Comparison of ENCODE assay signal across 12 mouse cellular contexts in the genomic region with DNA sequence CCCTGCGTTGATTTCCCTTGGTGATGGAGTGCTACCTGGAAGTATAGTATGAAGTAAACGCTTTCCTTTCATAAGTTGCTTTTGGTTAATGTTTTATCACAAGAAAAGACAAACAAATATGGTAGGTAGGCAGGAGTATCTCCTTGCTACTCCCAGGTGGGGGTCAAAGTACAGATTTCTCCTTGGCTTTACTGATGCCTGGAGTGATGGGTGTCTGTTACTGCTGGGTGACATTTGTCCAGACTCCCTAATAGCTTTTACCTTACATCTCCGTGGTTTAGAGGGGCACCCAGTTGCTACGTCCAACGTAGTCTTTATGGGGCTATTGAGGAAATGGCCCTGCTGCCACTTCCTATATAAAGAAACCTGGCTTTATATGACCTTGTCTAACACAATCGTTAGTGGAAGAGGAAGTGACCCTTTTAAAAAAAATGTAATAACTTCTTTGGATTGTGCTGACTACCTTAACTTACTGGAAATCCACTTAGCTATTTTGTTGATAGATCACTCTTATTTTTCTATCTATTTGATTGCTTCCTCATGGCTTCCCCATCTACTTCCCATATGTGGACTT. TPM values are rescaled to one million over a fixed set of nuclear protein-coding genes. Genes with fewer than 3 reads are reported as not detected.
DNase-seq lines count a peak whose midpoint lies in the region; ATAC-seq and TF ChIP-seq lines count a peak whose summit lies in the region.
"Had no signal": no experiment of that assay in that cellular context is flagged by ENCODE, and none has a peak within 500 bp of the region (broad histone marks: within the 10 kb centered on the region; RNA-seq: fewer than 3 reads in every experiment).

No protein-coding gene starts in this region.

- peaks cover 10% of the 10 kb centered on the region; the same call in 1 of the 2 replicates for H3K4me1 ChIP-seq in forebrain, embryonic 15.5 days
- peaks cover 8% of the 10 kb centered on the region; the same call in 1 of the 2 replicates for H3K4me1 ChIP-seq in forebrain, postnatal 0 days (ENCODE audit: insufficient read depth)
- peaks cover 2 to 10% of the 10 kb centered on the region in 2 experiments; a peak in 2 of 4 replicates for H3K4me1 ChIP-seq in liver, embryonic 14.5 days (replicated peaks; ENCODE audit: control insufficient read depth in 2 of 2, insufficient read depth in 2 of 2, low read length in 1 of 2)
- H3K4me1 ChIP-seq in liver, embryonic 12.5 days = peaks cover 18% of the 10 kb centered on the region
- no peaks in the 10 kb centered on the region for H3K4me1 ChIP-seq in midbrain, embryonic 11.5 days (ENCODE audit: control insufficient read depth, insufficient read depth, low read length)

- DNase-seq in forebrain, postnatal 0 days = no peak
- DNase-seq in liver, embryonic 14.5 days (ENCODE audit: low read depth in 3 of 3, low spot score in 3 of 3) = no peak
- no peak for DNase-seq in midbrain, embryonic 11.5 days (ENCODE audit: low spot score, missing footprints)
- no peak for DNase-seq in adrenal gland, postnatal 10 days
- DNase-seq: cerebellum, postnatal 25 days had no signal

- H3K27ac ChIP-seq in forebrain, embryonic 15.5 days (replicated peaks) = 0 out of 2 replicates have a peak overlapping the region, but pooled peaks have one; percentile 8
- no peak overlapping the region for H3K27ac ChIP-seq in forebrain, postnatal 0 days (ENCODE audit: low read depth, low read length)
- H3K27ac ChIP-seq in liver, embryonic 14.5 days = no peak overlapping the region
- no peak overlapping the region for H3K27ac ChIP-seq in liver, embryonic 12.5 days
- no peak overlapping the region for H3K27ac ChIP-seq in midbrain, embryonic 11.5 days (ENCODE audit: low read depth, low read length)
- H3K27ac ChIP-seq: heart, adult 2 months; hindbrain, embryonic 10.5 days had no signal

- no peak overlapping the region for H3K4me3 ChIP-seq in forebrain, embryonic 15.5 days
- no peak overlapping the region for H3K4me3 ChIP-seq in forebrain, postnatal 0 days (ENCODE audit: low read depth, low read length)
- no peak overlapping the region for H3K4me3 ChIP-seq in liver, embryonic 14.5 days (ENCODE audit: insufficient read depth in 1 of 2, low read depth in 2 of 2, low read length in 2 of 2)
- no peak overlapping the region for H3K4me3 ChIP-seq in liver, embryonic 12.5 days
- no peak overlapping the region for H3K4me3 ChIP-seq in midbrain, embryonic 11.5 days (ENCODE audit: low read depth, low read length)
- H3K4me3 ChIP-seq: heart, adult 2 months; hindbrain, embryonic 10.5 days had no signal

- H3K9ac ChIP-seq in forebrain, embryonic 15.5 days (replicated peaks) = no peak overlapping the region
- no peak overlapping the region for H3K9ac ChIP-seq in forebrain, postnatal 0 days
- H3K9ac ChIP-seq in liver, embryonic 14.5 days (replicated peaks) = no peak overlapping the region
- no peak overlapping the region for H3K9ac ChIP-seq in liver, embryonic 12.5 days
- no peak overlapping the region for H3K9ac ChIP-seq in midbrain, embryonic 11.5 days (ENCODE audit: low read length)

- H3K36me3 ChIP-seq in forebrain, embryonic 15.5 days = no peaks in the 10 kb centered on the region
- H3K36me3 ChIP-seq in forebrain, postnatal 0 days (ENCODE audit: insufficient read depth) = no peaks in the 10 kb centered on the region
- no peaks in the 10 kb centered on the region for H3K36me3 ChIP-seq in liver, embryonic 14.5 days (replicated peaks; ENCODE audit: control insufficient read depth, insufficient read depth, low read depth)
- H3K36me3 ChIP-seq in liver, embryonic 12.5 days = no peaks in the 10 kb centered on the region
- H3K36me3 ChIP-seq in midbrain, embryonic 11.5 days (ENCODE audit: control insufficient read depth, insufficient read depth, low read length) = no peaks in the 10 kb centered on the region
- H3K36me3 ChIP-seq: G1E; hindbrain, embryonic 10.5 days had no signal

- TF ChIP-seq EP300 in liver, embryonic 14.5 days (IDR thresholded peaks at IDR 0.05; ENCODE audit: low read depth) = no peak

- WGBS in forebrain, embryonic 15.5 days = 90% methylated on average over 6 of the region's 6 CpGs
- 84% methylated on average over 6 of the region's 6 CpGs for whole genome bisulfite sequencing in forebrain, postnatal 0 days
- 41% methylated on average over 6 of the region's 6 CpGs for WGBS in liver, embryonic 14.5 days (ENCODE audit: insufficient replicate concordance)
- WGBS in liver, embryonic 12.5 days (ENCODE audit: insufficient replicate concordance) = 43% methylated on average over 6 of the region's 6 CpGs
- 93% methylated on average over 6 of the region's 6 CpGs for WGBS in midbrain, embryonic 11.5 days

- no peak for ATAC-seq in forebrain, embryonic 15.5 days (replicated peaks)
- no peak for ATAC-seq in forebrain, postnatal 0 days
- 0 out of 2 replicates have a peak, but pooled peaks have one; percentile 22 for ATAC-seq in liver, embryonic 14.5 days (ENCODE audit: insufficient read depth)
- no peak for ATAC-seq in liver, embryonic 12.5 days
- peak; percentile 65 for ATAC-seq in common myeloid progenitor, adult 5-6 weeks (replicated peaks; ENCODE audit: low read depth, poor library complexity, severe bottlenecking)
- ATAC-seq in monocyte, adult 5-6 weeks (replicated peaks; ENCODE audit: insufficient number of reproducible peaks, low FRiP score, low TSS enrichment, poor library complexity, severe bottlenecking) = 0 out of 2 replicates have a peak, but pooled peaks have one; percentile 32
- ATAC-seq in midbrain, embryonic 11.5 days (ENCODE audit: low FRiP score) = no peak

- no peaks in the 10 kb centered on the region for H3K9me3 ChIP-seq in forebrain, embryonic 15.5 days
- no peaks in the 10 kb centered on the region for H3K9me3 ChIP-seq in forebrain, postnatal 0 days (ENCODE audit: low read length)
- no peaks in the 10 kb centered on the region for H3K9me3 ChIP-seq in liver, embryonic 14.5 days (ENCODE audit: control insufficient read depth, low read length)
- H3K9me3 ChIP-seq in liver, embryonic 12.5 days (replicated peaks) = no peaks in the 10 kb centered on the region
- no peaks in the 10 kb centered on the region for H3K9me3 ChIP-seq in midbrain, embryonic 11.5 days (ENCODE audit: control insufficient read depth, low read length)
- H3K9me3 ChIP-seq: hindbrain, embryonic 10.5 days had no signal

- H3K27me3 ChIP-seq in forebrain, embryonic 15.5 days = no peaks in the 10 kb centered on the region
- no peaks in the 10 kb centered on the region for H3K27me3 ChIP-seq in forebrain, postnatal 0 days (ENCODE audit: insufficient read depth, low read length)
- no peaks in the 10 kb centered on the region for H3K27me3 ChIP-seq in liver, embryonic 14.5 days (ENCODE audit: control insufficient read depth, insufficient read depth, low read length)
- H3K27me3 ChIP-seq in liver, embryonic 12.5 days (replicated peaks) = no peaks in the 10 kb centered on the region
- no peaks in the 10 kb centered on the region for H3K27me3 ChIP-seq in midbrain, embryonic 11.5 days (ENCODE audit: control insufficient read depth, insufficient read depth, low read length)

- no peak overlapping the region for H3K4me2 ChIP-seq in forebrain, embryonic 15.5 days (replicated peaks)
- H3K4me2 ChIP-seq in forebrain, postnatal 0 days (ENCODE audit: low read depth) = no peak overlapping the region
- no peak overlapping the region for H3K4me2 ChIP-seq in liver, embryonic 14.5 days (ENCODE audit: low read depth)
- no peak overlapping the region for H3K4me2 ChIP-seq in liver, embryonic 12.5 days
- no peak overlapping the region for H3K4me2 ChIP-seq in midbrain, embryonic 11.5 days

- TF ChIP-seq CTCF in forebrain, postnatal 0 days (IDR thresholded peaks at IDR 0.05; ENCODE audit: low read depth) = no peak
- no peak for TF ChIP-seq CTCF in liver, embryonic 14.5 days (IDR thresholded peaks at IDR 0.05; ENCODE audit: low read depth)

RNA-seq across cellular contexts. Expression of a gene that starts 27.7 kb away (rescaled TPM):
- polyA plus RNA-seq in forebrain, embryonic 15.5 days (2015; fragmentation: Nextera tagmentation; extraction: Ambion mirVana) = 52.9 and 53.8 TPM in 2 replicates
- 25.5 and 25.9 TPM in 2 replicates for total RNA-seq in forebrain, postnatal 0 days (2014; rRNA removed)
- 19.2 and 21.3 TPM in 2 replicates for polyA plus RNA-seq in forebrain, postnatal 0 days (2015; fragmentation: Nextera tagmentation; extraction: Ambion mirVana)
- polyA plus RNA-seq in liver, embryonic 14.5 days (2012; rRNA removed) = 2.3 and 2.8 TPM in 2 replicates
- 3.6 and 4.5 TPM in 2 replicates for polyA plus RNA-seq in liver, embryonic 14.5 days (2014; fragmentation: Nextera tagmentation; extraction: Ambion mirVana)
- 6.5 and 7.1 TPM in 2 replicates for polyA plus RNA-seq in liver, embryonic 12.5 days (2016; fragmentation: Nextera tagmentation; extraction: Ambion mirVana)
- 16.0 and 19.9 TPM in 2 replicates for total RNA-seq in common myeloid progenitor, adult 5-6 weeks (2017)
- 8.5 to 15.1 TPM (median 11.4 TPM) in 3 replicates for total RNA-seq in monocyte, adult 5-6 weeks (2017)
- 37.1 and 38.7 TPM in 2 replicates for polyA plus RNA-seq in midbrain, embryonic 11.5 days (2014; fragmentation: Nextera tagmentation; extraction: Ambion mirVana)
- total RNA-seq in adrenal gland, postnatal 10 days (2021) = 10 to 100 TPM in 1 of 2 experiments, 1 to 10 TPM in 1; 7.6 to 11.0 TPM
- polyA plus RNA-seq: G1E had no signal

Comparison
In these comparisons a context has a peak if more than half of its experiments do, and no peak if none do; other contexts are left out.
1. ATAC-seq: peak in liver, embryonic 14.5 days (single experiment), common myeloid progenitor, adult 5-6 weeks (single experiment) and monocyte, adult 5-6 weeks (single experiment); none in forebrain, embryonic 15.5 days (single experiment), forebrain, postnatal 0 days (single experiment), liver, embryonic 12.5 days (single experiment) and midbrain, embryonic 11.5 days (single experiment).